Mouse (Mus musculus) embryonic facial prominence, embryonic 10.5 days (tissue): ENCODE measurements around the gene Tmem59l. TPM values are rescaled to one million over a fixed set of nuclear protein-coding genes. Genes with fewer than 3 reads are reported as not detected.

Experiments
- DNase-seq: peaks from one replicate; pipeline ENCODE4 v3.0.0-alpha.2; 2017; ENCODE audit warnings: low spot score
- H3K27ac ChIP-seq: fragments of 300-500 bp; sonication (generic); replicated peaks from 2 replicates; pipeline ENCODE4 v1.5.1; 2016; ENCODE audit warnings: mild to moderate bottlenecking
- H3K27me3 ChIP-seq: fragments of 300-500 bp; sonication (generic); replicated peaks from 2 replicates; pipeline ENCODE4 v1.6.1; 2016; ENCODE audit warnings: low read depth, mild to moderate bottlenecking; ENCODE audit not compliant: poor library complexity, severe bottlenecking
- H3K36me3 ChIP-seq: fragments of 300-500 bp; sonication (generic); replicated peaks from 2 replicates; pipeline ENCODE4 v1.6.1; 2016; ENCODE audit warnings: mild to moderate bottlenecking, moderate library complexity
- H3K4me1 ChIP-seq: fragments of 300-500 bp; sonication (generic); 2 replicates; pipeline ENCODE4 v1.6.1; 2016
- H3K4me3 ChIP-seq: fragments of 300-500 bp; sonication (generic); 2 replicates; pipeline ENCODE4 v1.5.1; 2016; ENCODE audit warnings: mild to moderate bottlenecking, moderate library complexity
- H3K9me3 ChIP-seq: fragments of 300-500 bp; sonication (generic); 2 replicates; pipeline ENCODE4 v1.6.1; 2016; ENCODE audit warnings: mild to moderate bottlenecking
- WGBS: fragments of 180-500 bp; shearing (Covaris S2); methylation state at CpG from one replicate; pipeline ENCODE4 v1.1.7; 2016; 5-methylcytosine and 5-hydroxymethylcytosine counted together
- polyA plus RNA-seq: library from polyadenylated mRNA; unstranded; fragments of >200 nt; fragmentation: Nextera tagmentation; extraction: Ambion mirVana; gene quantifications from 2 replicates; pipeline ENCODE4 v1.2.1, GENCODE M21; 2016

Gene Tmem59l
- polyA plus RNA-seq, result 28.3 and 29.4 TPM in 2 replicates

DNA sequence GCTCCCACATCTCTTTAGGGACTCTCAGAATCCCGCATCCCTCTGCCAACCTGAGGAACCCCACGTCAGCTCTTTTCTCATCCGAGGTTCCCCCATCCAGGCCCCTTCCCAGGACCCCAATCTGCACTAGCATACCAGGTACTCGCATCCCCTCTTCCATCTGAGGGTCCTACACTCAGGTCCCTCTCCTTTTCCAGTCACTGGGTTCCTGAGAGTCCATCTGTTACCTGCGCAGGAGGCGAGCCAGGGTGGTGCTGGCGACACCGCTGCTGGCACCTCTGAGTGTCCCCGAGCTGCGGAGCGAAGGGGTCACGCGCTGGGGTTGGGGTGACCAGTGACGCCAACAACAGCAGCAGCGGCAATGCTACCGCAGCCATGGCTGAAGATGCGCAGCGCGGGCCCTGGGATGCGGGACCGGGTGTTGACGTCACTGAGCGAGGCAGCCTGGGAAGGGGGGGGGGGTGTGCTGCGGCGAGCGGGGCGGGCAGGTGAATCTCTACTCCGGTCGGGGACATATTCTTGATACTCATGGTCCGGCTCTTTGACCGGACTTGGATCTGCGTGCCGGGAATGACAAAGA lies at the start of gene Tmem59l:
TSS of gene Tmem59l (minus strand) at position 418 of the 580 bp plus-strand sequence.
- H3K27ac ChIP-seq, result peak within 1 kb of the TSS; percentile 87
- H3K36me3 ChIP-seq, result peaks cover 8% of the 10 kb centered on the region; the same call in 1 of the 2 replicates
- peaks cover 99% of the 10 kb centered on the region for H3K27me3 ChIP-seq
- peak within 1 kb of the TSS; percentile 73 for H3K4me3 ChIP-seq
- H3K4me1 ChIP-seq, result peaks cover 65% of the 10 kb centered on the region
- DNase-seq, result no peak
- no peaks in the 10 kb centered on the region for H3K9me3 ChIP-seq
- WGBS, result 3% methylated on average over 33 of the region's 33 CpGs

DNA sequence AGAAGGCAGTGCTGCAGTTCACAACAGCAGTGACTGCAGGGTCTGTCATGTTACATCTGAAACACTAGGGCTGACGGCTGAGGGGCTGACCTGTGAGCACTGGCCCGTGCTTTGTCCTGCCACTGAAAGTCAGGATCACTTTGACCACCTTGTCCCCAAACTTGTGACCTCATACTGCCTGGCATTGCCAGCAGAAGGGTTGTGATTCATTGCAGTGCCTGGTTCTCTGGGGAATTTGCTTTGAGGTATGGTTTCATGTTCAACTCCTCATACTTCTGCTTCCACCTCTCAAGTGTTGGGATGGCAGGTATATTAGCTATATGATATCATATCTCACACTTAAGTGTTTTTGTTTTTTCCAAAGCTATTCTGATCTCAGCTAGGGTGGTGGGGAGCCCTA lies 48.5 kb upstream of the Tmem59l start:
- Histone ChIP-seq H3K27me3 (no peaks in the 10 kb centered on the region), H3K4me3 (no peak overlapping the region), H3K4me1 (peaks cover 17% of the 10 kb centered on the region), H3K36me3 (peaks cover 70% of the 10 kb centered on the region), H3K9me3 (no peaks in the 10 kb centered on the region), H3K27ac (no peak overlapping the region)
- no peak for DNase-seq
- 87% methylated on average over 2 of the region's 2 CpGs for WGBS

DNA sequence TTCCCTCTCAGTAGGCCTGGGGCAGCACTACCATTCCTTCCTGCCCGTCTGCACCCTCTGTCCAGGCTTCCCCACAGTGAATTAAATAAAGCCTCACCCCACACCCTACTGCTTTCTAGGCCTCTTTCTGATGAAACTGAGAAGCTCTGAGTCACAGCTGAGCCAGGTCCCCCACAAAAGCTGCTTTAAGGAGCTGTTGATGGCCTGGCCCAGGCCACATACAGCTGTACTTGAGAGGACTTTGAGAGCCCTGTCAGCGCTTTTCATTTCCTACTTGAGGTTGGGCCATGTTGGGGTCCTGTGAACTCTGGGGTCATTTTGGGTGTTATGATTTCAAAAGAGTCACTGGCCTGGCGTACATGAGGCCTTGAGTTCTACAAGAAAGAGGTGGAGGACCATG lies 48.1 kb upstream of the Tmem59l start:
- H3K27ac ChIP-seq, result no peak overlapping the region
- H3K4me3 ChIP-seq, result no peak overlapping the region
- H3K4me1 ChIP-seq, result peaks cover 12% of the 10 kb centered on the region
- no peaks in the 10 kb centered on the region for H3K27me3 ChIP-seq
- 90% methylated on average over 3 of the region's 3 CpGs for WGBS
- no peak for DNase-seq
- peaks cover 74% of the 10 kb centered on the region for H3K36me3 ChIP-seq
- no peaks in the 10 kb centered on the region for H3K9me3 ChIP-seq

DNA sequence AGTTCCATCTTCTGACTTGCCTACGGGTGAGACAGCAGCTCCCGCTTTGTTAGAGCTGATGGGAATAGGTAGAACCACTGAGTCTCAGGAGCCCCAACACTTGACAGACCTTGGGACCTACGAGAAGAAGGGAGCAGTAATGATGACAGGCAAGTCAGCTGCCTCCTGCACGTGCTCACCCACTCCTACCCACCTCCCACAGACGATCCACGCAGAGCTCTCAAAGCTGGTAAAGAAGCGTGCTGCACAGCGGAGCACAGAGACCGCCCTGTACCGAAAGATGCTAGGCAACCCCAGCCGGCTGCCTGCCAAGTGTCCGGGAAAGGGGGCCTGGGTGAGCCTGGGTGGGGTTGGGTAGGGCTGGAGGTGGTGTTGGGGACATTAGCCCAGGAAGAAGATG lies 47.1 kb upstream of the Tmem59l start:
- Histone ChIP-seq H3K4me1 (peaks cover 11% of the 10 kb centered on the region), H3K9me3 (no peaks in the 10 kb centered on the region), H3K27ac (no peak overlapping the region), H3K36me3 (peaks cover 84% of the 10 kb centered on the region), H3K27me3 (no peaks in the 10 kb centered on the region), H3K4me3 (peak overlapping the region; percentile 1; the same call in 1 of the 2 replicates)
- 93% methylated on average over 12 of the region's 12 CpGs for WGBS
- no peak for DNase-seq

DNA sequence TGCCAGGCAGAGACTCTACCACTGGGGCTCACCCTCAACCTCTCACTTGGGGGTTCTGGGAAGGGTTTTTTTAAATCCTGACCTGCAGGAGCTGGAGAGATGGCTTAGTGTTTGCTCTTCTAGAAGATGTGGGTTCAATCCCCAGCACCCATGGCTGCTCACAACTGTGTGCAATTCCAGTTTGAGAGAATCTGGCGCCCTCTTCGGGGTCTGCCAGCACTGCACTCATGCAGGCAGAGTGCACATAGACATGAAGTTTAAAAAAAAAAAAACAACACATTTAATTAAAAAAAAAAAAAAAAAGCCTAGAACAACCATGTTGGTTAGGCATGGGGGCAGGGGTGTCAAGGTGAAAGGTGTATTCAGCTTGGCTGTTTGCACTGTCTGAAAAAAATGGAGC lies 43.2 kb upstream of the Tmem59l start:
- DNase-seq, result no peak
- H3K9me3 ChIP-seq, result no peaks in the 10 kb centered on the region
- peaks cover 62% of the 10 kb centered on the region for H3K36me3 ChIP-seq
- 91% methylated on average over 2 of the region's 2 CpGs for WGBS
- no peak overlapping the region for H3K27ac ChIP-seq
- no peak overlapping the region for H3K4me3 ChIP-seq
- no peaks in the 10 kb centered on the region for H3K27me3 ChIP-seq
- peaks cover 26% of the 10 kb centered on the region for H3K4me1 ChIP-seq

DNA sequence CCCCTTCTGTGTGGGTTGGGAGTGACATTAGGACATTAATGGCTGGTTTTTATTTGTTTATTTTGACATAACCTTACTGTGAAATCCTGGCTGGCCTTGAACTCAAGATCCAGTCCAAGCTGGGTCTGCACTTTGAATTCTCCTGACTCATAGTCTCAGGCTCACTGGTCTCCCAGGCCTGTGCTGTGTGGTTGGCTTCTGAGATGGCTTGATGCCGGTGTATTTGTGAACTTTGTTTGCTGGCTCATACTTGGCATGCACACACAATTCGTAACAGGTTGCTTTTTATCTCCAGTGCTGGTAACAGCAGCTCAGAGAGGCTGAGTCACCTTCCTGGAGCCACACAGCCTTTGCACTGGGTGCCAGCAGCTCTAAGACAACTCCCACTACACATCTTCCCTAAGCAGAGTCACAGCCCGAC lies 42.6 kb upstream of the Tmem59l start:
- Histone ChIP-seq H3K9me3 (no peaks in the 10 kb centered on the region), H3K27me3 (no peaks in the 10 kb centered on the region), H3K4me3 (0 out of 2 replicates have a peak overlapping the region, but pooled peaks have one; percentile 25), H3K4me1 (peaks cover 26% of the 10 kb centered on the region), H3K36me3 (peaks cover 57% of the 10 kb centered on the region), H3K27ac (no peak overlapping the region)
- WGBS, result 94% methylated on average over 3 of the region's 3 CpGs
- no peak for DNase-seq

DNA sequence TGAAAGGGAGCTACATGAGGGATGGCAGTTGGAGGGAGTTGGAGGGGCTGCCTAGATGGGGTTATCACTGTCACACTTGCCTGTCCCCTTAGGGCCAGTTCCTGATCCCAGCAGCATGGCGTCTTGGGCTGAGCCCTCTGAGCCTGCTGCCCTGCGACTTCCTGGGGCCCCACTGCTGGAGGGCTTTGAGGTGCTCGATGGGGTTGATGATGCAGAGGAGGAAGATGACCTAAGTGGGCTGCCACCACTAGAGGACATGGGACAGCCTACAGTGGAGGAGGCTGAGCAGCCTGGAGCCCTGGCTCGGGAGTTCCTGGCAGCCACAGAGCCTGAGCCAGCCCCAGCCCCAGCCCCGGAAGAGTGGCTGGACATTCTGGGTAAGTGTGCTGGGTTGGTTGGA lies 42.1 kb upstream of the Tmem59l start:
- Histone ChIP-seq H3K27ac (no peak overlapping the region), H3K36me3 (peaks cover 52% of the 10 kb centered on the region), H3K27me3 (no peaks in the 10 kb centered on the region), H3K4me3 (0 out of 2 replicates have a peak overlapping the region, but pooled peaks have one; percentile 25), H3K9me3 (no peaks in the 10 kb centered on the region), H3K4me1 (peaks cover 26% of the 10 kb centered on the region)
- 80% methylated on average over 5 of the region's 5 CpGs for WGBS
- no peak for DNase-seq

DNA sequence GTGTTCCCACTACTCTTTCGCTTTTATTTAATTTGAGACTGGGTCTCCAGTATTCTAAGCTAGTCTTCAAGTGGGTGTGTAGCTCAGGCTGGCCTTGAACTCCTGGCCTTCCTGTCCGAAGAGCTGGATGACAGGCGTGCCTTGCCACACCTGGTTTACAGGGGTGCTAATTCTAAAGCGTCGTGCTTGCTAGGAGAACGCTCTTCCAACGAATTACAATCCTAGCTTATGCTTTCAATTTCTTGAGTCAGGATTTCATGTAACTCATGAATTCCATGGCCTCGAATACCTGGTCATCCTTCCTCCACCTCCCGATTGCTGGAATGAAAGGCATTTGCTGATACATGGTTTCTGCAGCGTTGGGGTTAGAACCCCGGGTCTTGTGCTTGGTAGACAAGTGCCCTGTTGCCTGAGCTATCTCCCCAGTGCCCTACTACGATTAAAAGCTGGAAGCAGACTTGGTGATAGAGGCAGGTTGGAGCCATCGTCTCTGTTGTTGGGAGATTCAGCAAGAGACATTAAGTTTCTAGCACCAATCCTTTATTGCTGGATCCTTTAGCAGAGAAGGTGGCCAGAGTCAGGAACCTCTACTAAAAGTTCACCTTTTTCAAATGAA lies 41.1 kb upstream of the Tmem59l start:
- Histone ChIP-seq H3K4me3 (peak overlapping the region; percentile 90), H3K9me3 (no peaks in the 10 kb centered on the region), H3K4me1 (peaks cover 30% of the 10 kb centered on the region), H3K36me3 (peaks cover 42% of the 10 kb centered on the region), H3K27ac (peak overlapping the region; percentile 99), H3K27me3 (no peaks in the 10 kb centered on the region)
- whole genome bisulfite sequencing, result 38% methylated on average over 13 of the region's 13 CpGs
- DNase-seq, result no peak

DNA sequence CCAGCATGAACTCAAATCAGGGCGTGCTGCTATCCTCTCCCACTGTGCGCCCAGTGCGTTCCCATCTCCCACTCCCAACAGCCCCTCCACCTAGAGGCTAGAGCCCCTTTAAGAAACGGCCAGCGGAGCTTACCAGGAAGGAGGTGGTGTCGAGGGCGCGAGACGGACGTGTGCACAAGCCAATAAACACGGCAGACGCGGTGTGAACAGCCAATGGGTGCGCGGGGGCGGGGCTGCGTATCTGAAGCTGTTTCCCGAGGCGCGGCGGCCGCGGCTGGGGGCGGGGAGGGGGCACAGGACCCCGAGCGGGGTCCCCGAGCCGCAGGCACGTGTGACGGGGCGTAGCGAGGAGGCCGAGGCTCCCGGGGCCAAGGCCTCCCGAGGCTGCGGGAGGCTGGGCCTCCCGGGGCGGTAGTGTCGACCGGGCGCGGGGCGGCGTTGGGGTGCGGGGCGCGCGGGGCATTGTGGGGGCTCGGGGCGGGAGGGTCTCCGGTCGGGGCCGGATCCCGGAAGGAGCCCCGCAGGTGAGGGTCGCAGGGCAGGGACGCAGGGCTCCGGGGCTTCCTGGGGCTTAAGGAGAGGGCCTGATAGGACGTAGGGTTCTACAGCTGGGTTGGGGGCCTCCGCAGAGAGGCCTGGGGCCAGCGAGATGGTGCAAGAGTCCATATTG lies 40.5 kb upstream of the Tmem59l start, which contains the start of the genes Fkbp8 and Kxd1:
TSS of gene Fkbp8 (plus strand) at position 213 of the 670 bp plus-strand sequence.
TSS of gene Kxd1 (minus strand) at position 445 of the 670 bp plus-strand sequence.
- Histone ChIP-seq H3K27me3 (no peaks in the 10 kb centered on the region), H3K9me3 (no peaks in the 10 kb centered on the region), H3K27ac (peak within 1 kb of the TSS; percentile 99), H3K4me1 (peaks cover 34% of the 10 kb centered on the region), H3K4me3 (peak within 1 kb of the TSS; percentile 90), H3K36me3 (peaks cover 36% of the 10 kb centered on the region)
- WGBS, result under 1% methylated on average over 61 of the region's 61 CpGs
- DNase-seq, result peak; percentile 98

DNA sequence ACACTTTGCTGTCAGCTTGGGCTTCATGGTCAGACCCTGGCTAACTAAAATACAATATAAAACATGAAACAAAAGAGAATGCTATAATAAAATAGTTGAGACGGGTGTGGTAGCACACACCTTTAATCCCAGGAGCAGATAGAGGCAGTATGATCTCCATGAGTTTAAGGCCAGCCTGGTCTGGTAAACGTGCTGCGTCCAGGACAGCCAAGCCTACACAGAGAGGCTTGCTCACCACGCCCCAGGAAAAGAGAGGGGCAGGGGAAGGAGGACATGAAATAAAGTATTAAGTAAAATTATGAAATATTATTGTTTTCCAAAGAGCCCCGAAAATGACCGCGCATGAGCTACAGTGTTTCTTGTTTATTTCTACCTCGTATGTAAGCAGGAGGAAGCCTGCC lies 40.0 kb upstream of the Tmem59l start:
- H3K4me1 ChIP-seq, result peaks cover 40% of the 10 kb centered on the region
- peaks cover 30% of the 10 kb centered on the region for H3K36me3 ChIP-seq
- DNase-seq, result no peak
- H3K9me3 ChIP-seq, result no peaks in the 10 kb centered on the region
- peak overlapping the region; percentile 99 for H3K27ac ChIP-seq
- peak overlapping the region; percentile 90 for H3K4me3 ChIP-seq
- WGBS, result 3% methylated on average over 8 of the region's 8 CpGs
- H3K27me3 ChIP-seq, result no peaks in the 10 kb centered on the region

DNA sequence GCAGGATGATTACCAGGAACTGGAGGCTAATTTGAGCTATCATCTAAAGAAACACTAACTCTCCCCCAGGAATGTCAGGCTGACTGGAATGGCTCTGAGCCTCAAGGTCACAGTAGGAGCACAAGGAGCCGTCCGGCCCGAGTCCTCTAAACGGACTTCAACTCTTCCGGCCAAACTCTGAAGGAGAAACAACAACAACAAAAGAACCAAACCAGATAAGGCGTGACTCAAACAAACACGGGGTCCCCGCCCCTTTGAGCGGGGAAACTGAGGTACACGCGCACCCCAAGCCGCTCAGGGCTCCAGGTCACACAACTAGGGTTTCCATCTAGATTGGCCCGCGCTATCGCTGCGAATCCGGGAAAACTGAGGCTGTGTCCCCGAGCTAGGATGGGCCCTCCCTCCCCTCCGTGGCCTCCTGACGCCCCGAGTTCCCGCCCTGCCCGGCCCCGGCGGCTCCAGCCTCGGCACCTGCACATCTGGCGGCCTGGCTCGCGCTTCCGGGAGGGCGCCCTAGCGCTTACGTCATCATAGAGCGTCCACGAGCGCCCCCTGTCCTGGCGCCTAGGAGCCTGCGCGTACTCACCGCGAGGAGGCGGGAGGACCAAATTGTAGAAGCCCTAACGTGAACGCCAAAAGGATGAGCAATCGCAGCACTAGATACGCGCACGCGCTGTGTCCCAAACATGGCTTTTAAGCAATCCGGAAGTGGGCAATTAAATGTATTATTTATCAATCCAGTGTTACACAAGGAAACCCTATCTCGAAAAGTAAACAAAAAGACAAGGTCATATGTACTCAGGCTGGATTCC lies 35.6 kb upstream of the Tmem59l start:
- no peaks in the 10 kb centered on the region for H3K9me3 ChIP-seq
- DNase-seq, result peak; percentile 96
- peaks cover 36% of the 10 kb centered on the region for H3K4me1 ChIP-seq
- peak overlapping the region; percentile 84 for H3K4me3 ChIP-seq
- WGBS, result under 1% methylated on average over 51 of the region's 51 CpGs
- H3K27me3 ChIP-seq, result no peaks in the 10 kb centered on the region
- H3K27ac ChIP-seq, result peak overlapping the region; percentile 90
- peaks cover 21% of the 10 kb centered on the region for H3K36me3 ChIP-seq

DNA sequence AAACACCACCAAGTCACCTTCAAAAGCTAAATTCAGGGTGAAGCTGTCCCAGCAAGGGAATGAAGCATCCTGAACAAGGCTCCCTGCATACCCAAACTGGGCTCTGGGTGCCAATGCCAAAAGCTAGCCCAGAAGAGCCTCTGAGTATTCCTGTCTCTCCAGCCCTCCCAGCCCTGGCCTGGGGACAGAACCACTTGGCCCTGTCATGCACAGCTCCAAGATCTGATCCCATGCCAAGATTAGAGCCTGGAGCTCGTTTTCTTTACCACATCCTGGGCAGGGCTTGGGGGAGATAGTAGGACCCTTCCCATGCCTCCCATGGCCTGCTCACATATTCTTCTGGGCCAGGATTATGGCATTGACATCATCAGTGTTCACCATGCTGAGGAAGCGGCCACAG lies 32.4 kb upstream of the Tmem59l start:
- no peak overlapping the region for H3K27ac ChIP-seq

More for the DNA sequence above, 32.4 kb upstream of the Tmem59l start:
- Histone ChIP-seq H3K4me3 (no peak overlapping the region), H3K4me1 (peaks cover 27% of the 10 kb centered on the region), H3K9me3 (no peaks in the 10 kb centered on the region), H3K27me3 (no peaks in the 10 kb centered on the region), H3K36me3 (peaks cover 44% of the 10 kb centered on the region)
- 66% methylated on average over 2 of the region's 2 CpGs for WGBS
- no peak for DNase-seq
